Mouse (Mus musculus) kidney, postnatal 14 days (tissue): ENCODE data around the gene Foxn1.
A peak's percentile ranks its signal among the peaks of the same experiment; 100 is the strongest.

Experiments used
- DNase-seq: peaks from one replicate; pipeline ENCODE4 v3.0.0; 2022; ENCODE audit warnings: mixed read lengths

Gene Foxn1

GRCm38 (mm10) chr11:78399680-78400079, 13.3 kb upstream of the Foxn1 start:
- DNase-seq: peak; percentile 78

GRCm38 (mm10) chr11:78398212-78398611, 11.9 kb upstream of the Foxn1 start:
- no peak for DNase-seq

GRCm38 (mm10) chr11:78397397-78397796, 11.0 kb upstream of the Foxn1 start:
- DNase-seq: peak; percentile 78

GRCm38 (mm10) chr11:78396950-78397349, 10.6 kb upstream of the Foxn1 start:
- DNase-seq: peak; percentile 53

- no peak for DNase-seq
Measured at GRCm38 (mm10) chr11:78392728-78393127, 6.4 kb upstream of the Foxn1 start.

GRCm38 (mm10) chr11:78385776-78386175, 582 bp downstream of the Foxn1 start:
- DNase-seq: no peak

GRCm38 (mm10) chr11:78382701-78383100, 3.7 kb downstream of the Foxn1 start:
- no peak for DNase-seq

- no peak for DNase-seq
Measured at GRCm38 (mm10) chr11:78382286-78382685, 4.1 kb downstream of the Foxn1 start.

GRCm38 (mm10) chr11:78380996-78381395, 5.4 kb downstream of the Foxn1 start:
- DNase-seq: no peak

- DNase-seq: no peak
Measured at GRCm38 (mm10) chr11:78380351-78380750, 6.0 kb downstream of the Foxn1 start.

- DNase-seq: peak; percentile 51
Measured at GRCm38 (mm10) chr11:78377549-78378159, 8.7 kb downstream of the Foxn1 start.

GRCm38 (mm10) chr11:78374147-78374546, 12.2 kb downstream of the Foxn1 start:
- DNase-seq: no peak

GRCm38 (mm10) chr11:78372610-78373009, 13.7 kb downstream of the Foxn1 start:
- DNase-seq: peak; percentile 76

- no peak for DNase-seq
Measured at GRCm38 (mm10) chr11:78372166-78372565, 14.2 kb downstream of the Foxn1 start.

- DNase-seq: no peak
Measured at GRCm38 (mm10) chr11:78371711-78372110, 14.6 kb downstream of the Foxn1 start.

GRCm38 (mm10) chr11:78370389-78370788, 16.0 kb downstream of the Foxn1 start:
- peak; percentile 50 for DNase-seq

GRCm38 (mm10) chr11:78367456-78368225, 18.7 kb downstream of the Foxn1 start:
- no peak for DNase-seq

- DNase-seq: peak; percentile 50
Measured at GRCm38 (mm10) chr11:78364103-78364502, 22.3 kb downstream of the Foxn1 start.

GRCm38 (mm10) chr11:78363309-78364007, 22.9 kb downstream of the Foxn1 start:
- peak; percentile 46 for DNase-seq

GRCm38 (mm10) chr11:78360789-78361131, 25.6 kb downstream of the Foxn1 start:
- no peak for DNase-seq

GRCm38 (mm10) chr11:78360125-78360788, 26.1 kb downstream of the Foxn1 start:
- DNase-seq: peak; percentile 85

GRCm38 (mm10) chr11:78358330-78359007, 27.9 kb downstream of the Foxn1 start:
- DNase-seq: peak; percentile 56
